ENCODE assay signal across 16 mouse cellular contexts in the genomic region with DNA sequence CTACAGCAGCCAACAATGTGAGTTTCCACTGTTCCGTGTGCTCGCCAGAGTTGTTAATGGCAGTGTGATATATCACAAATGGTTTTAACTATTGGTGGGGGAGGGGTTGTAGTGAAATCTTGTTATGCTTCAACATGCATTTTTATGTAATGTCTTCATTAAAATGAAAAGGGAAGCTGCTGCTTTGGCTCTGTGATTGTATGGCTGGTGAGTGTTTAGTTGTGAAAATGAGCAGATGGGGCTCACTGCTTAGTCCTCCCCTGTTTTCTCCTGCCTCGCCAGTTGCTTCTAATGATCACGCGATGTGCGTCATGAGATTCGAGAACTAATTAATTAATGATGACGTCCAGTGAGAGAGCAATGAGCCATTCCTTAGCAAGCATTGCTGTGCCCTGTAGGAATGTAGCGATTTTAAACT. TPM values are rescaled to one million over a fixed set of nuclear protein-coding genes. Genes with fewer than 3 reads are reported as not detected.
DNase-seq lines count a peak whose midpoint lies in the region; ATAC-seq lines count a peak whose summit lies in the region.
"Had no signal": no experiment of that assay in that cellular context is flagged by ENCODE, and none has a peak within 500 bp of the region (broad histone marks: within the 10 kb centered on the region; RNA-seq: fewer than 3 reads in every experiment).

No protein-coding gene starts in this region.

- peak; percentile 41 for DNase-seq in embryonic facial prominence, embryonic 14.5 days (ENCODE audit: low spot score)
- DNase-seq in embryonic facial prominence, embryonic 10.5 days (ENCODE audit: low spot score): no peak
- peak; percentile 21 to 39 for DNase-seq in left cerebral cortex, postnatal 25 days (ENCODE audit: low spot score in 2 of 2)
- no peak for DNase-seq in left cerebral cortex, adult 11 months (ENCODE audit: low spot score)
- DNase-seq in brain, embryonic 18.5 days (ENCODE audit: low read depth, low spot score): peak; percentile 18
- peak; percentile 50 to 51 for DNase-seq in layer of hippocampus, adult 8-10 months (ENCODE audit: low spot score in 2 of 2)
- no peak for DNase-seq in natural killer cell, adult 2 months (ENCODE audit: low spot score in 2 of 2)
- no peak for DNase-seq in gastrocnemius, postnatal 25 days
- DNase-seq: adrenal gland, postnatal 25 days; cerebellum, adult 2 months; kidney, postnatal 14 days; liver, embryonic 13.5 days; lung, postnatal 14 days had no signal

- intact Hi-C loops in left cerebral cortex, postnatal 25 days (cut with DNase I): no loop called here

- 0 out of 2 replicates have a peak overlapping the region, but pooled peaks have one; percentile 13 for H3K27ac ChIP-seq in embryonic facial prominence, embryonic 14.5 days (replicated peaks; ENCODE audit: low read depth, low read length)
- no peak overlapping the region for H3K27ac ChIP-seq in embryonic facial prominence, embryonic 10.5 days (replicated peaks)
- H3K27ac ChIP-seq: heart, embryonic 15.5 days; liver, embryonic 13.5 days had no signal

- WGBS in embryonic facial prominence, embryonic 14.5 days: 76% methylated on average over 9 of the region's 9 CpGs
- WGBS in embryonic facial prominence, embryonic 10.5 days: 86% methylated on average over 9 of the region's 9 CpGs

- no peak overlapping the region for H3K4me3 ChIP-seq in embryonic facial prominence, embryonic 14.5 days (ENCODE audit: low read depth, low read length)
- no peak overlapping the region for H3K4me3 ChIP-seq in embryonic facial prominence, embryonic 10.5 days
- H3K4me3 ChIP-seq: erythroblast, embryonic 14.5 days; heart, embryonic 15.5 days; liver, embryonic 13.5 days; midbrain, embryonic 13.5 days had no signal

- no peak overlapping the region for H3K4me2 ChIP-seq in embryonic facial prominence, embryonic 14.5 days (ENCODE audit: low read depth, low read length)
- H3K4me2 ChIP-seq: heart, embryonic 15.5 days; liver, embryonic 13.5 days; midbrain, embryonic 13.5 days had no signal

- H3K9ac ChIP-seq in embryonic facial prominence, embryonic 14.5 days (ENCODE audit: low read depth, low read length): no peak overlapping the region
- H3K9ac ChIP-seq: heart, embryonic 15.5 days; liver, embryonic 13.5 days; midbrain, embryonic 13.5 days had no signal

- H3K4me1 ChIP-seq in embryonic facial prominence, embryonic 14.5 days (ENCODE audit: control insufficient read depth, insufficient read depth, low read length): no peaks in the 10 kb centered on the region; the same call in 1 of the 2 replicates
- H3K4me1 ChIP-seq in embryonic facial prominence, embryonic 10.5 days: no peaks in the 10 kb centered on the region
- H3K4me1 ChIP-seq: heart, embryonic 15.5 days; liver, embryonic 13.5 days; midbrain, embryonic 13.5 days had no signal

- no peaks in the 10 kb centered on the region for H3K27me3 ChIP-seq in embryonic facial prominence, embryonic 14.5 days (replicated peaks; ENCODE audit: control insufficient read depth, insufficient read depth, low read length)
- H3K27me3 ChIP-seq in embryonic facial prominence, embryonic 10.5 days (replicated peaks; ENCODE audit: low read depth, poor library complexity, severe bottlenecking): no peaks in the 10 kb centered on the region
- H3K27me3 ChIP-seq: heart, embryonic 15.5 days; liver, embryonic 13.5 days; midbrain, embryonic 13.5 days had no signal

- H3K9me3 ChIP-seq in embryonic facial prominence, embryonic 14.5 days (ENCODE audit: control insufficient read depth, low read length): no peaks in the 10 kb centered on the region
- H3K9me3 ChIP-seq in embryonic facial prominence, embryonic 10.5 days: no peaks in the 10 kb centered on the region
- H3K9me3 ChIP-seq: heart, embryonic 15.5 days; liver, embryonic 13.5 days; midbrain, embryonic 13.5 days had no signal

- H3K36me3 ChIP-seq in embryonic facial prominence, embryonic 14.5 days (ENCODE audit: control insufficient read depth, insufficient read depth, low read length): peaks cover 21% of the 10 kb centered on the region
- H3K36me3 ChIP-seq in embryonic facial prominence, embryonic 10.5 days (replicated peaks): peaks cover 44% of the 10 kb centered on the region; the same call in 1 of the 2 replicates
- H3K36me3 ChIP-seq: liver, embryonic 13.5 days; midbrain, embryonic 13.5 days had no signal

- no peak for ATAC-seq in embryonic facial prominence, embryonic 14.5 days (ENCODE audit: low read depth)
- ATAC-seq: midbrain, embryonic 13.5 days had no signal

RNA-seq across cellular contexts. Expression of a gene that starts 45.6 kb away (rescaled TPM):
- polyA plus RNA-seq in embryonic facial prominence, embryonic 14.5 days (2014; fragmentation: Nextera tagmentation; extraction: Ambion mirVana): 71.3 and 78.2 TPM in 2 replicates
- 65.7 and 66.0 TPM in 2 replicates for polyA plus RNA-seq in embryonic facial prominence, embryonic 10.5 days (2016; fragmentation: Nextera tagmentation; extraction: Ambion mirVana)
- total RNA-seq in left cerebral cortex, postnatal 25 days (2021): 100 to 1,000 TPM; 115 to 125 TPM
- 100 to 1,000 TPM; 104 to 117 (median 108) TPM for total RNA-seq in layer of hippocampus, adult 8-10 months (2022)
- 10 to 100 TPM; 53.1 to 56.2 TPM for total RNA-seq in gastrocnemius, postnatal 25 days (2021)

RNA-seq across cellular contexts. Expression of a gene that starts 49.9 kb away (rescaled TPM):
- polyA plus RNA-seq in embryonic facial prominence, embryonic 14.5 days (2014; fragmentation: Nextera tagmentation; extraction: Ambion mirVana): 16.3 and 18.5 TPM in 2 replicates
- polyA plus RNA-seq in embryonic facial prominence, embryonic 10.5 days (2016; fragmentation: Nextera tagmentation; extraction: Ambion mirVana): 11.6 and 12.3 TPM in 2 replicates
- total RNA-seq in left cerebral cortex, postnatal 25 days (2021): 10 to 100 TPM; 12.5 to 16.8 TPM
- total RNA-seq in layer of hippocampus, adult 8-10 months (2022): 10 to 100 TPM; 19.2 to 32.0 (median 24.1) TPM
- total RNA-seq in gastrocnemius, postnatal 25 days (2021): 1 to 10 TPM; 6.1 to 6.9 TPM

Comparison
In these comparisons a context has a peak if more than half of its experiments do, and no peak if none do; other contexts are left out.
1. DNase-seq: peak in embryonic facial prominence, embryonic 14.5 days (single experiment), left cerebral cortex, postnatal 25 days (2 of 2), brain, embryonic 18.5 days (single experiment) and layer of hippocampus, adult 8-10 months (2 of 2); none in embryonic facial prominence, embryonic 10.5 days (single experiment), left cerebral cortex, adult 11 months (single experiment), natural killer cell, adult 2 months (0 of 2) and gastrocnemius, postnatal 25 days (single experiment).